Mouse (Mus musculus): ENCODE measurements around the gene Slc22a12. TPM values are rescaled to one million over a fixed set of nuclear protein-coding genes. Genes with fewer than 3 reads are reported as not detected.

The Slc22a12 gene
- polyA plus RNA-seq, 1 experiment from 2014 or later: not detected

DNA sequence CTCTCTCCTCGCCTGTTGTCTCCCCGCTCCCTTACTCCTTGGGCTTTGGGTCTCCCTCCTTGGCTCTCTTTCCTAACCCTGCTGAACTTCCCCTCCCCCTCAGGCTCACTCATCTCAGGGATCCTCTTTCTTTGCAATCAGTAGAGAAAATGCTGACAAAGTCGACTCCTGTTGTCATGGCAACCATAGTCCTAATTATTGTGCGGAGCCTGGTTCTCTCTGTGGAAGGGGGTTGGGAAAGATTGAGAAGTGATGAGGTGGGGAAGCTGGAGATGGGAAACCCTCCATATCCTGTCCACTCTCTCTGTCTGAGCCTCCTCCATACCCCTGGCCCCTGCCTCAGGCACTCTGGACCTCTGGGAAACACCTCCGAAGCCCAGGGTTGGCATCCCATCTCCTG lies 24.2 kb downstream of the Slc22a12 start:
- peak overlapping the region; percentile 84 for H3K27ac ChIP-seq (replicated peaks; ENCODE audit: low read depth, low read length)
- H3K9ac ChIP-seq (replicated peaks; ENCODE audit: low read length): no peak overlapping the region; the same call in 1 of the 2 replicates
- peaks cover 30% of the 10 kb centered on the region for H3K4me1 ChIP-seq (ENCODE audit: control insufficient read depth, insufficient read depth, low read length)
- no peaks in the 10 kb centered on the region for H3K9me3 ChIP-seq (ENCODE audit: control insufficient read depth, low read length)
- 8% methylated on average over 5 of the region's 5 CpGs for WGBS
- peak overlapping the region; percentile 36 for H3K4me2 ChIP-seq (ENCODE audit: low read length)
- no peaks in the 10 kb centered on the region for H3K27me3 ChIP-seq (ENCODE audit: control insufficient read depth, insufficient read depth, low read length)
- peaks cover 91% of the 10 kb centered on the region for H3K36me3 ChIP-seq (ENCODE audit: control insufficient read depth, insufficient read depth, low read length)
- DNase-seq (peak; percentile 91), ATAC-seq (ENCODE audit: low FRiP score, low TSS enrichment) (peak; percentile 64)
- no peak overlapping the region; the same call in 1 of the 2 replicates for H3K4me3 ChIP-seq (replicated peaks; ENCODE audit: low read depth, low read length)

GRCm38 (mm10) chr19:6516153-6516552 lies 26.7 kb downstream of the Slc22a12 start:
- no peak overlapping the region for H3K9ac ChIP-seq (replicated peaks; ENCODE audit: low read length)
- H3K4me1 ChIP-seq (ENCODE audit: control insufficient read depth, insufficient read depth, low read length): peaks cover 33% of the 10 kb centered on the region
- WGBS: 62% methylated on average over 8 of the region's 8 CpGs
- no peak for DNase-seq
- no peak for ATAC-seq (ENCODE audit: low FRiP score, low TSS enrichment)
- peaks cover 90% of the 10 kb centered on the region for H3K36me3 ChIP-seq (ENCODE audit: control insufficient read depth, insufficient read depth, low read length)
- no peaks in the 10 kb centered on the region for H3K27me3 ChIP-seq (ENCODE audit: control insufficient read depth, insufficient read depth, low read length)
- H3K4me3 ChIP-seq (replicated peaks; ENCODE audit: low read depth, low read length): no peak overlapping the region
- H3K4me2 ChIP-seq (ENCODE audit: low read length): no peak overlapping the region
- no peak overlapping the region for H3K27ac ChIP-seq (replicated peaks; ENCODE audit: low read depth, low read length)
- H3K9me3 ChIP-seq (ENCODE audit: control insufficient read depth, low read length): no peaks in the 10 kb centered on the region

GRCm38 (mm10) chr19:6515448-6515847 lies 27.4 kb downstream of the Slc22a12 start:
- Histone ChIP-seq H3K9ac (replicated peaks; ENCODE audit: low read length) (no peak overlapping the region), H3K27ac (replicated peaks; ENCODE audit: low read depth, low read length) (no peak overlapping the region), H3K4me3 (replicated peaks; ENCODE audit: low read depth, low read length) (no peak overlapping the region), H3K27me3 (ENCODE audit: control insufficient read depth, insufficient read depth, low read length) (no peaks in the 10 kb centered on the region), H3K9me3 (ENCODE audit: control insufficient read depth, low read length) (no peaks in the 10 kb centered on the region), H3K36me3 (ENCODE audit: control insufficient read depth, insufficient read depth, low read length) (peaks cover 90% of the 10 kb centered on the region), H3K4me2 (ENCODE audit: low read length) (no peak overlapping the region), H3K4me1 (ENCODE audit: control insufficient read depth, insufficient read depth, low read length) (peaks cover 33% of the 10 kb centered on the region)
- WGBS: 63% methylated on average over 5 of the region's 5 CpGs
- no peak for ATAC-seq (ENCODE audit: low FRiP score, low TSS enrichment)
- no peak for DNase-seq

GRCm38 (mm10) chr19:6514940-6515339 lies 27.9 kb downstream of the Slc22a12 start:
- DNase-seq: no peak
- peaks cover 33% of the 10 kb centered on the region for H3K4me1 ChIP-seq (ENCODE audit: control insufficient read depth, insufficient read depth, low read length)
- no peaks in the 10 kb centered on the region for H3K27me3 ChIP-seq (ENCODE audit: control insufficient read depth, insufficient read depth, low read length)
- H3K27ac ChIP-seq (replicated peaks; ENCODE audit: low read depth, low read length): no peak overlapping the region
- WGBS: 87% methylated on average over 6 of the region's 6 CpGs
- peaks cover 91% of the 10 kb centered on the region for H3K36me3 ChIP-seq (ENCODE audit: control insufficient read depth, insufficient read depth, low read length)
- no peak overlapping the region for H3K4me3 ChIP-seq (replicated peaks; ENCODE audit: low read depth, low read length)
- ATAC-seq (ENCODE audit: low FRiP score, low TSS enrichment): no peak
- H3K9me3 ChIP-seq (ENCODE audit: control insufficient read depth, low read length): no peaks in the 10 kb centered on the region
- H3K9ac ChIP-seq (replicated peaks; ENCODE audit: low read length): no peak overlapping the region
- no peak overlapping the region for H3K4me2 ChIP-seq (ENCODE audit: low read length)

- H3K4me1 ChIP-seq (ENCODE audit: control insufficient read depth, insufficient read depth, low read length): peaks cover 19% of the 10 kb centered on the region
- no peak overlapping the region for H3K4me2 ChIP-seq (ENCODE audit: low read length)
- H3K9me3 ChIP-seq (ENCODE audit: control insufficient read depth, low read length): no peaks in the 10 kb centered on the region
- no peak overlapping the region for H3K9ac ChIP-seq (replicated peaks; ENCODE audit: low read length)
- no peak overlapping the region for H3K27ac ChIP-seq (replicated peaks; ENCODE audit: low read depth, low read length)
- DNase-seq (peak; percentile 34), ATAC-seq (ENCODE audit: low FRiP score, low TSS enrichment) (no peak)
- H3K27me3 ChIP-seq (ENCODE audit: control insufficient read depth, insufficient read depth, low read length): no peaks in the 10 kb centered on the region
- H3K4me3 ChIP-seq (replicated peaks; ENCODE audit: low read depth, low read length): no peak overlapping the region
- 8% methylated on average over 15 of the region's 15 CpGs for WGBS
- H3K36me3 ChIP-seq (ENCODE audit: control insufficient read depth, insufficient read depth, low read length): peaks cover 88% of the 10 kb centered on the region
Measured at GRCm38 (mm10) chr19:6513389-6514139, 29.3 kb downstream of the Slc22a12 start.

- no peaks in the 10 kb centered on the region for H3K9me3 ChIP-seq (ENCODE audit: control insufficient read depth, low read length)
- no peak overlapping the region for H3K9ac ChIP-seq (replicated peaks; ENCODE audit: low read length)
- DNase-seq: no peak
- H3K27ac ChIP-seq (replicated peaks; ENCODE audit: low read depth, low read length): no peak overlapping the region
- peaks cover 91% of the 10 kb centered on the region for H3K36me3 ChIP-seq (ENCODE audit: control insufficient read depth, insufficient read depth, low read length)
- no peak for ATAC-seq (ENCODE audit: low FRiP score, low TSS enrichment)
- WGBS: 94% methylated on average over 2 of the region's 2 CpGs
- H3K4me2 ChIP-seq (ENCODE audit: low read length): no peak overlapping the region
- H3K4me3 ChIP-seq (replicated peaks; ENCODE audit: low read depth, low read length): no peak overlapping the region
- 0 out of 2 replicates have a peak, but pooled peaks cover 3% of the 10 kb centered on the region for H3K4me1 ChIP-seq (ENCODE audit: control insufficient read depth, insufficient read depth, low read length)
- H3K27me3 ChIP-seq (ENCODE audit: control insufficient read depth, insufficient read depth, low read length): no peaks in the 10 kb centered on the region
Measured at GRCm38 (mm10) chr19:6510546-6510945, 32.3 kb downstream of the Slc22a12 start.

DNA sequence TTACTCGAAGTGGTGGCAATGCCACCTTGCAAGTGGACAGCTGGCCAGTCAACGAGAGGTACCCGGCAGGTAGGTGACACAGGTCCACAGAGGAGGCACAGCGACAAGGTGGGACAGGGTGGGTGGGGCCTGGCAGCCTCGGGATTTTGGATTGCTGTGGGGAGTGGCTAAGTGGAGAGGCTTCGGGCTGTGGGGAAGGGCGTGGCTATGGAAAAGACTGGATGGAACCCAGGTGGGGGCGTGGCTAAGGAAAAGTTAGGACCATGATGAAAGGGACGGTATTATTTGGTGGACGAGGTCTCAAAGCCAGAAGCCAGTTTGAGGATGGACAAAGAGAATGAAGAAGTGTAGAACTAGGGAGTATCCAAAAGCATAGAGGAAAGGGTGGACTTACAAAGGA lies 33.0 kb downstream of the Slc22a12 start:
- H3K36me3 ChIP-seq (ENCODE audit: control insufficient read depth, insufficient read depth, low read length): peaks cover 92% of the 10 kb centered on the region
- no peak overlapping the region for H3K4me3 ChIP-seq (replicated peaks; ENCODE audit: low read depth, low read length)
- no peak overlapping the region for H3K27ac ChIP-seq (replicated peaks; ENCODE audit: low read depth, low read length)
- 0 out of 2 replicates have a peak, but pooled peaks cover 3% of the 10 kb centered on the region for H3K4me1 ChIP-seq (ENCODE audit: control insufficient read depth, insufficient read depth, low read length)
- no peak for ATAC-seq (ENCODE audit: low FRiP score, low TSS enrichment)
- no peak overlapping the region for H3K9ac ChIP-seq (replicated peaks; ENCODE audit: low read length)
- 84% methylated on average over 10 of the region's 10 CpGs for WGBS
- no peaks in the 10 kb centered on the region for H3K27me3 ChIP-seq (ENCODE audit: control insufficient read depth, insufficient read depth, low read length)
- no peak for DNase-seq
- no peaks in the 10 kb centered on the region for H3K9me3 ChIP-seq (ENCODE audit: control insufficient read depth, low read length)
- H3K4me2 ChIP-seq (ENCODE audit: low read length): no peak overlapping the region

DNA sequence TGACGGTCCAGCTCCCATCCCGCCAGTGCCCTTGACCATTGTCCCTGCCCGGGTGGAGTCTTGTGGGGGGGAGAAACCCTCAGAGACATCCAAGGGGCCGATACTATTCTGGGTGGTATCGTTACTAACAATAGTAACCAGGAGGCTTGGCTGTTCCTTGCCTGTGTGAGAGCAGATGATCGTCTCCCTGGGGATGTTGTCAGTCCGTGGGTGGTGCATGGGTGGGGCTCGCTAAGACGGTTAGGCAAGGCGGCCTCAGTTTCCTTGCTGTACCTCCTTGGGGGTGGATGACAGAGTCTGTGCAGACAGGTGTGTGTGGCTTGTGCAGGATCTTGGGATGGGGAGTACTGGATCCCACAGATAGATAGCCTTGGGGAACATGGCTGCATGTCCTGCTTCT lies 35.4 kb downstream of the Slc22a12 start:
- WGBS: 55% methylated on average over 10 of the region's 10 CpGs
- no peak for ATAC-seq (ENCODE audit: low FRiP score, low TSS enrichment)
- peaks cover 72% of the 10 kb centered on the region for H3K36me3 ChIP-seq (ENCODE audit: control insufficient read depth, insufficient read depth, low read length)

DNA sequence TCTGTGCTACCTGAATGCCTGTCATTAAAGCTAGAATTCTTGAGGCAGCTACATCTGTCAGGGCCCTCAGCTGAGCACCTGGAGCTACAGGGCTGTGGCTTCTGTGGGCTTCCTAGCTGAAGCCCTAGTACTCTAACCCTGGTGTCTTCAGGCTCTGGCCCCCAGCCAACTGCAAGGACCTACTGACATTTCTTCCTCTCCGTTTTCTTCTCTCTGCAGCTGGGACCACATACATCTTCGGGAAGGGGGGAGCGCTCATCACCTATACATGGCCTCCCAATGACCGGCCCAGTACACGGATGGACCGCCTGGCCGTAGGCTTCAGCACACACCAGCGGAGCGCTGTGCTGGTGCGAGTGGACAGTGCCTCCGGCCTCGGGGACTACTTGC lies 38.2 kb downstream of the Slc22a12 start:
- Histone ChIP-seq H3K9ac (replicated peaks; ENCODE audit: low read length) (peak overlapping the region; percentile 29; the same call in 1 of the 2 replicates), H3K4me3 (replicated peaks; ENCODE audit: low read depth, low read length) (no peak overlapping the region), H3K4me2 (ENCODE audit: low read length) (peak overlapping the region; percentile 14; the same call in 1 of the 2 replicates), H3K36me3 (ENCODE audit: control insufficient read depth, insufficient read depth, low read length) (peaks cover 46% of the 10 kb centered on the region), H3K27me3 (ENCODE audit: control insufficient read depth, insufficient read depth, low read length) (no peaks in the 10 kb centered on the region), H3K4me1 (ENCODE audit: control insufficient read depth, insufficient read depth, low read length) (peaks cover 50% of the 10 kb centered on the region), H3K27ac (replicated peaks; ENCODE audit: low read depth, low read length) (no peak overlapping the region), H3K9me3 (ENCODE audit: control insufficient read depth, low read length) (no peaks in the 10 kb centered on the region)
- ATAC-seq (ENCODE audit: low FRiP score, low TSS enrichment) (no peak), DNase-seq (no peak)
- WGBS: 92% methylated on average over 12 of the region's 12 CpGs

More for the DNA sequence above, 35.4 kb downstream of the Slc22a12 start:
- Histone ChIP-seq H3K4me1 (ENCODE audit: control insufficient read depth, insufficient read depth, low read length) (peaks cover 24% of the 10 kb centered on the region), H3K27me3 (ENCODE audit: control insufficient read depth, insufficient read depth, low read length) (no peaks in the 10 kb centered on the region), H3K27ac (replicated peaks; ENCODE audit: low read depth, low read length) (no peak overlapping the region), H3K4me3 (replicated peaks; ENCODE audit: low read depth, low read length) (no peak overlapping the region), H3K4me2 (ENCODE audit: low read length) (no peak overlapping the region), H3K9me3 (ENCODE audit: control insufficient read depth, low read length) (no peaks in the 10 kb centered on the region), H3K9ac (replicated peaks; ENCODE audit: low read length) (no peak overlapping the region)
- no peak for DNase-seq

Measured in midbrain, embryonic 14.5 days (tissue).